Mouse (Mus musculus) lung, adult 2 months (tissue): ENCODE data around the gene Fzr1. TPM values are rescaled to one million over a fixed set of nuclear protein-coding genes. Genes with fewer than 3 reads are reported as not detected.

Experiments
- DNase-seq: peaks from one replicate; pipeline ENCODE4 v3.0.0; 2022
- H3K4me1 ChIP-seq: fragments of 200-500 bp; 2 replicates; pipeline ENCODE4 v1.6.1; 2011; ENCODE audit warnings: low read length; ENCODE audit not compliant: control insufficient read depth, insufficient read depth
- H3K4me3 ChIP-seq: fragments of 200-500 bp; replicated peaks from 2 replicates; pipeline ENCODE3; 2011; ENCODE audit warnings: low read depth, mild to moderate bottlenecking, control low read depth, low read length; ENCODE audit errors: extremely low read depth
- CTCF ChIP-seq: fragments of 200-500 bp; IDR thresholded peaks from 2 replicates; pipeline ENCODE4 v1.5.1; 2011; ENCODE audit warnings: mild to moderate bottlenecking, low read length, control low read depth; ENCODE audit not compliant: insufficient read depth
- POLR2A ChIP-seq: fragments of 200-500 bp; IDR thresholded peaks from 2 replicates; pipeline ENCODE4 v1.6.1; 2011; ENCODE audit warnings: low read depth, mild to moderate bottlenecking, control low read depth, low read length, borderline replicate concordance; ENCODE audit errors: extremely low read depth
- WGBS: fragments of 180-500 bp; shearing (Covaris S2); methylation state at CpG from one replicate; pipeline ENCODE4 v1.1.7; 2018; 5-methylcytosine and 5-hydroxymethylcytosine counted together
- polyA plus RNA-seq: library from polyadenylated mRNA; depleted of rRNA; stranded (reverse); fragments of >200 nt; gene quantifications from 2 replicates; pipeline ENCODE4 v1.2.3, GENCODE M21; 2012

Fzr1 gene
- polyA plus RNA-seq, 1 experiment: 61.8 TPM

GRCm38 (mm10) chr10:81393456-81394063 is 15.2 kb upstream of the Fzr1 start:
- TF ChIP-seq POLR2A (no peak), CTCF (no peak)
- peak; percentile 33 for DNase-seq
- peaks cover 14% of the 10 kb centered on the region for H3K4me1 ChIP-seq
- H3K4me3 ChIP-seq: peak overlapping the region; percentile 19
- 6% methylated on average over 19 of the region's 19 CpGs for WGBS

- Histone ChIP-seq H3K4me3 (peak within 1 kb of the TSS; percentile 19), H3K4me1 (peaks cover 14% of the 10 kb centered on the region)
- no peak for TF ChIP-seq CTCF
- TF ChIP-seq POLR2A: no peak
- DNase-seq: no peak
- 52% methylated on average over 14 of the region's 14 CpGs for WGBS
Measured at GRCm38 (mm10) chr10:81392781-81393185, 14.5 kb upstream of the Fzr1 start, which contains the start of gene Smim24. Smim24 (plus strand) TSS chr10:81393051.

GRCm38 (mm10) chr10:81392270-81392669 is 14.0 kb upstream of the Fzr1 start:
- TF ChIP-seq POLR2A (no peak), CTCF (no peak)
- no peak overlapping the region for H3K4me3 ChIP-seq
- DNase-seq: no peak
- peaks cover 14% of the 10 kb centered on the region for H3K4me1 ChIP-seq
- WGBS: 81% methylated on average over 6 of the region's 6 CpGs

- H3K4me1 ChIP-seq: peaks cover 14% of the 10 kb centered on the region
- TF ChIP-seq CTCF: no peak
- TF ChIP-seq POLR2A: no peak
- no peak for DNase-seq
- WGBS: 84% methylated on average over 13 of the region's 13 CpGs
- H3K4me3 ChIP-seq: no peak overlapping the region
Measured at GRCm38 (mm10) chr10:81390678-81390965, 12.3 kb upstream of the Fzr1 start.

- no peak overlapping the region for H3K4me3 ChIP-seq
- WGBS: 59% methylated on average over 23 of the region's 23 CpGs
- DNase-seq: peak; percentile 80
- H3K4me1 ChIP-seq: peaks cover 18% of the 10 kb centered on the region
- TF ChIP-seq POLR2A: no peak
- TF ChIP-seq CTCF: peak; percentile 94
Measured at GRCm38 (mm10) chr10:81389801-81390677, 11.7 kb upstream of the Fzr1 start.

GRCm38 (mm10) chr10:81389373-81389772 is 11.1 kb upstream of the Fzr1 start:
- H3K4me3 ChIP-seq: no peak overlapping the region
- DNase-seq: no peak
- TF ChIP-seq CTCF: no peak
- no peak for TF ChIP-seq POLR2A
- peaks cover 20% of the 10 kb centered on the region for H3K4me1 ChIP-seq
- WGBS: 26% methylated on average over 3 of the region's 3 CpGs

GRCm38 (mm10) chr10:81388505-81389055 is 10.3 kb upstream of the Fzr1 start, which contains the start of gene Gm48552:
Gm48552 (plus strand) TSS chr10:81389005.
- DNase-seq: no peak
- 56% methylated on average over 5 of the region's 5 CpGs for WGBS
- TF ChIP-seq CTCF: no peak
- no peak for TF ChIP-seq POLR2A

GRCm38 (mm10) chr10:81387716-81388115 is 9.4 kb upstream of the Fzr1 start:
- no peak overlapping the region for H3K4me3 ChIP-seq
- H3K4me1 ChIP-seq: peaks cover 12% of the 10 kb centered on the region
- 96% methylated on average over 20 of the region's 20 CpGs for WGBS
- no peak for TF ChIP-seq POLR2A
- no peak for DNase-seq

More at GRCm38 (mm10) chr10:81388505-81389055, 10.3 kb upstream of the Fzr1 start, which contains the start of gene Gm48552:
- no peak within 1 kb of the TSS for H3K4me3 ChIP-seq
- H3K4me1 ChIP-seq: peaks cover 17% of the 10 kb centered on the region

- no peak for DNase-seq
- 64% methylated on average over 22 of the region's 22 CpGs for whole genome bisulfite sequencing
- Histone ChIP-seq H3K4me1 (peaks cover 17% of the 10 kb centered on the region), H3K4me3 (no peak overlapping the region)
- TF ChIP-seq CTCF: no peak
Measured at GRCm38 (mm10) chr10:81385603-81386306, 7.4 kb upstream of the Fzr1 start.
